Mouse (Mus musculus): Measurements from ENCODE around the gene Pomgnt2. TPM values are rescaled to one million over a fixed set of nuclear protein-coding genes. Genes with fewer than 3 reads are reported as not detected.

The Pomgnt2 gene
- total and polyA plus RNA-seq, 2 experiments from 2014 or later: 33.2 to 106 TPM

- H3K4me1 ChIP-seq (ENCODE audit: insufficient read depth, low read length): peaks cover 8% of the 10 kb centered on the region
- TF ChIP-seq CTCF (IDR thresholded peaks at IDR 0.05; ENCODE audit: low read depth): no peak
- WGBS: 38% methylated on average over 5 of the region's 5 CpGs
- H3K36me3 ChIP-seq (ENCODE audit: insufficient read depth, low read length): no peaks in the 10 kb centered on the region
- peak; percentile 66 for DNase-seq (ENCODE audit: low spot score)
- H3K9ac ChIP-seq (replicated peaks; ENCODE audit: low read length): no peak overlapping the region
- H3K27ac ChIP-seq: no peak overlapping the region
- H3K4me2 ChIP-seq (ENCODE audit: low read depth, low read length): no peak overlapping the region
- H3K9me3 ChIP-seq (ENCODE audit: low read length): no peaks in the 10 kb centered on the region
- H3K27me3 ChIP-seq (ENCODE audit: insufficient read depth, low read length): no peaks in the 10 kb centered on the region
- no peak overlapping the region for H3K4me3 ChIP-seq (ENCODE audit: low read length)
- ATAC-seq: peak; percentile 80
Measured at GRCm38 (mm10) chr9:122030706-122031105, 33.8 kb upstream of the Pomgnt2 start.

DNA sequence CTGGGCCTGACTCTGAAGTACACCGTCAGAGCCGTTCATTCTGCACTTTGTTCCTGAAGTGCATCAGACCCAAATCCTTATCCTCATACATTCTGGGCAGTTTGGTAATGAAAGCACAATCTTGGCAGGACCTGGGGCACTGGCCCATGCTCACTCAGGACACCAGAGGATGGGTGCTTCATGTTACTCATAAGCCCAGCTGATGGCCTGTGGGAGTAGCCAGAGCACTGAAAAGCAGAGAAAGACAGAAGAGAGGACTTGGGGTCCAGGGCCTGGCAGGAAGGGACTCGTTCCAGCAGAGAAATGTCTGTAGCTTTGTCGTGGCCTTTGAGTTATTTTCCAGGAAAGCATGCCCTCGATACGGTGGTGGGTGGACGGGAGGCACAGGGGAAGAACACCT is 32.9 kb upstream of the Pomgnt2 start:
- Histone ChIP-seq H3K4me2 (ENCODE audit: low read depth, low read length) (no peak overlapping the region), H3K27ac (no peak overlapping the region), H3K9ac (replicated peaks; ENCODE audit: low read length) (no peak overlapping the region), H3K36me3 (ENCODE audit: insufficient read depth, low read length) (no peaks in the 10 kb centered on the region), H3K4me3 (ENCODE audit: low read length) (no peak overlapping the region), H3K4me1 (ENCODE audit: insufficient read depth, low read length) (peaks cover 8% of the 10 kb centered on the region), H3K9me3 (ENCODE audit: low read length) (no peaks in the 10 kb centered on the region), H3K27me3 (ENCODE audit: insufficient read depth, low read length) (no peaks in the 10 kb centered on the region)
- WGBS: 87% methylated on average over 7 of the region's 7 CpGs
- no peak for DNase-seq (ENCODE audit: low spot score)
- TF ChIP-seq CTCF (IDR thresholded peaks at IDR 0.05; ENCODE audit: low read depth): no peak
- no peak for ATAC-seq

DNA sequence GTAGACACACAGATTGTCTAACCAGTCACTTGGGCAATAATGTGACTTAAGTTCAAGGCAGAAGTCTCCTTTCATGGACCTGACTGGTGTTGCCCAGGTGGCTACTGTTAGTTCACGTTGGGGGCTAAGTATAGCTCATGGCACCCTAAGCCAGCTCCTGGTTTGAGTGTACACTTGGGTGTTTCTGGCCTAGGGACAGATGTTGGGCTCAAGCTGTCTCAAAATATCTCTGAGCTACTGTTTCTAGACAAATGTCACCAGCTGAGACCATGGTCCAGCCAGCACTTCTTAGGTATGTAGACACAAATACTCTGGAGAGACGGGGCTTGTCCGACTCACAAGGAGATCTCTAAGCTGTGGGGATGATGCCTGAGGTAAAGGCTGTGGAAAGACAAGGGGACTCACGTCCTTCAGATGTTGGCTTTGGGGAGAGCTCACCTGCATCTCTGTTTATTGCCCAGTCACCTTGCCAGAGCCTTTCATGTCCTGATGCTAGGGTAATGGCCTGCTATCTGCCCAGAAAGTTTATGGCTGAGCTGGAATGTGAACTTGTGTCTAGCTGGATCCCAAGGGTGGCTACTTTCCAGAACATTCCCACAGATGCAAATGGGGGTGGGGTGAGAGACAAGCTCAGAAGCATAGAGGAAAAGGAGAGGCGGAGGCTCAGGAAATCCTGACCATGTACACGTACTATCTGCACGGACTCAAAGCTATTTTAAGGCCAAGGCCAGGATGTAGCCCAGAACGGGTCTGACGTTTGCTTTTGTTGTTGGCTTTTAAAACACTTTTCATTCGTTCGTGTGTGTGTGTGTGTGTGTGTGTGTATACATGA is 31.2 kb upstream of the Pomgnt2 start:
- Histone ChIP-seq H3K4me2 (ENCODE audit: low read depth, low read length) (no peak overlapping the region), H3K4me1 (ENCODE audit: insufficient read depth, low read length) (peaks cover 8% of the 10 kb centered on the region), H3K27ac (no peak overlapping the region; the same call in 1 of the 2 replicates), H3K27me3 (ENCODE audit: insufficient read depth, low read length) (no peaks in the 10 kb centered on the region), H3K9ac (replicated peaks; ENCODE audit: low read length) (no peak overlapping the region), H3K36me3 (ENCODE audit: insufficient read depth, low read length) (no peaks in the 10 kb centered on the region), H3K9me3 (ENCODE audit: low read length) (no peaks in the 10 kb centered on the region), H3K4me3 (ENCODE audit: low read length) (no peak overlapping the region)
- no peak for TF ChIP-seq CTCF (IDR thresholded peaks at IDR 0.05; ENCODE audit: low read depth)
- DNase-seq (ENCODE audit: low spot score) (no peak), ATAC-seq (no peak)
- WGBS: 86% methylated on average over 11 of the region's 11 CpGs

- no peak for DNase-seq (ENCODE audit: low spot score)
- Histone ChIP-seq H3K36me3 (ENCODE audit: insufficient read depth, low read length) (no peaks in the 10 kb centered on the region), H3K4me2 (ENCODE audit: low read depth, low read length) (no peak overlapping the region), H3K4me3 (ENCODE audit: low read length) (no peak overlapping the region), H3K4me1 (ENCODE audit: insufficient read depth, low read length) (peaks cover 8% of the 10 kb centered on the region), H3K27me3 (ENCODE audit: insufficient read depth, low read length) (no peaks in the 10 kb centered on the region), H3K9ac (replicated peaks; ENCODE audit: low read length) (no peak overlapping the region), H3K9me3 (ENCODE audit: low read length) (no peaks in the 10 kb centered on the region), H3K27ac (peak overlapping the region; percentile 46; the same call in 1 of the 2 replicates)
- 0 out of 2 replicates have a peak, but pooled peaks have one; percentile 37 for ATAC-seq
- 52% methylated on average over 6 of the region's 6 CpGs for WGBS
- TF ChIP-seq CTCF (IDR thresholded peaks at IDR 0.05; ENCODE audit: low read depth): no peak
Measured at GRCm38 (mm10) chr9:122027081-122027913, 30.4 kb upstream of the Pomgnt2 start.

DNA sequence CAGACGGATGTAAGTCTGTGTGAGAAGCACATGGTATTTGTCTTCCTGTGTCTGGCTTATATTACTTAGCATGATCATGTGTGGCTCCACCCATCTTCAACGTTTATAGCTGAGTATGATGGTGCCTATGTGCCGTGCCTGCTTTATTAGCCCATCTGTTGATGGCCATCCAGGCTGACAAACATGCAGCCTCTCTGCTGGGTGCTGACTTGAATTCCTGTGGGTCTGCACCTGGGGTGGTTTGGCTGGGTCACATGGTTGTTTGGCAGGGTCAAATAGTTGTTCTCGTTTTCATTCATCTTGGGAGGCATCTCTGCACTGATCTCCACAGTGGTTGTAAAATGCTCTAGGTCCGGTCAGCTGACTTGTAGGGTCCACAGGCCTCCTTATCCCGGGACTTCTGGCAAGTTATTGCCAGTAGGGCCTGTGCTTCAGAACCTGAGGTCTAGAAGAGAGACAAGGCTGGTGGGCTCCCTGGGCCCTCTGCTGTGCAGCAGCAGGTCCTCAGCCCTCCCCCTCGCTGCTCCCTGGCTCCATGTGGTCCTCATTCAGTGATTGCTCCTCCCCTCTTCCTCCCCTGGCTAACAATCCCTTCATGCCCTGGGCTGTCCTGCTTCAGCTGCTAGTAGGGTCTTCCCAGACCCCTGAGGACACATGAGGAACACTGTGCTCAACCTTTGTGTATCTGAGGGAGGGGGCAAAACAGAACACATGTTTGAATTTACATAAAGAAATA is 29.1 kb upstream of the Pomgnt2 start:
- no peak for ATAC-seq
- no peak for TF ChIP-seq CTCF (IDR thresholded peaks at IDR 0.05; ENCODE audit: low read depth)
- H3K27me3 ChIP-seq (ENCODE audit: insufficient read depth, low read length): no peaks in the 10 kb centered on the region
- H3K9ac ChIP-seq (replicated peaks; ENCODE audit: low read length): no peak overlapping the region
- H3K27ac ChIP-seq: no peak overlapping the region
- no peak overlapping the region for H3K4me2 ChIP-seq (ENCODE audit: low read depth, low read length)
- H3K4me3 ChIP-seq (ENCODE audit: low read length): no peak overlapping the region
- DNase-seq (ENCODE audit: low spot score): no peak
- peaks cover 8% of the 10 kb centered on the region for H3K4me1 ChIP-seq (ENCODE audit: insufficient read depth, low read length)
- H3K9me3 ChIP-seq (ENCODE audit: low read length): no peaks in the 10 kb centered on the region
- WGBS: 52% methylated on average over 7 of the region's 7 CpGs
- no peaks in the 10 kb centered on the region for H3K36me3 ChIP-seq (ENCODE audit: insufficient read depth, low read length)

DNA sequence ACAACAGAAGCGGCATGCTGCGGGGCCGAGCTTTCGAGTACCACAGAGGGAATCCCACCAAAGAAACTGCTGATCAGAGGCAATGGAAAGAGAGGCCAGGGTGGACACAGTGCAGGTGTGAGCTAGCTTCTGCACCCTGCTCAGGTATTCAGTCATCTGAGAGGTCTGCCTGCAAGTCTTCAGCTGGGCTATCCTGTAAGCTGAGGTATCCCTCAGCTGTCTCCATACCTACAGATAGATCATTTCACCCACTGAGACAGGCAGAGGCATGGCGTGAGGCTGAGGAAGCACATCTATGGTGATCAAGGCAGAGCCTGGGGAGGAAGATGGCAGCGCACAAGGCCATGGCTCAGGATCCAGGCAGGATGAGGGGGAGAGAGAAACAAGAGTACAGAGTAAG is 27.5 kb upstream of the Pomgnt2 start:
- WGBS: 90% methylated on average over 6 of the region's 6 CpGs
- ATAC-seq: no peak
- Histone ChIP-seq H3K4me2 (ENCODE audit: low read depth, low read length) (no peak overlapping the region), H3K9ac (replicated peaks; ENCODE audit: low read length) (no peak overlapping the region), H3K27me3 (ENCODE audit: insufficient read depth, low read length) (no peaks in the 10 kb centered on the region), H3K27ac (no peak overlapping the region), H3K4me3 (ENCODE audit: low read length) (no peak overlapping the region), H3K36me3 (ENCODE audit: insufficient read depth, low read length) (no peaks in the 10 kb centered on the region), H3K4me1 (ENCODE audit: insufficient read depth, low read length) (peaks cover 8% of the 10 kb centered on the region; the same call in 1 of the 2 replicates), H3K9me3 (ENCODE audit: low read length) (no peaks in the 10 kb centered on the region)
- no peak for DNase-seq (ENCODE audit: low spot score)
- TF ChIP-seq CTCF (IDR thresholded peaks at IDR 0.05; ENCODE audit: low read depth): no peak

Measured in hindbrain, postnatal 0 days (tissue).